Mouse (Mus musculus): Measurements from ENCODE around the gene Strc. TPM values are rescaled to one million over a fixed set of nuclear protein-coding genes. Genes with fewer than 3 reads are reported as not detected.
"Not testable (repeated sequence)": the region's sequence is repeated elsewhere in the genome, so short reads cannot be mapped to it uniquely, and the experiment has no call there.

Strc gene
- polyA plus RNA-seq (2016; fragmentation: Nextera tagmentation; extraction: Ambion mirVana): not detected in 2 replicates

DNA sequence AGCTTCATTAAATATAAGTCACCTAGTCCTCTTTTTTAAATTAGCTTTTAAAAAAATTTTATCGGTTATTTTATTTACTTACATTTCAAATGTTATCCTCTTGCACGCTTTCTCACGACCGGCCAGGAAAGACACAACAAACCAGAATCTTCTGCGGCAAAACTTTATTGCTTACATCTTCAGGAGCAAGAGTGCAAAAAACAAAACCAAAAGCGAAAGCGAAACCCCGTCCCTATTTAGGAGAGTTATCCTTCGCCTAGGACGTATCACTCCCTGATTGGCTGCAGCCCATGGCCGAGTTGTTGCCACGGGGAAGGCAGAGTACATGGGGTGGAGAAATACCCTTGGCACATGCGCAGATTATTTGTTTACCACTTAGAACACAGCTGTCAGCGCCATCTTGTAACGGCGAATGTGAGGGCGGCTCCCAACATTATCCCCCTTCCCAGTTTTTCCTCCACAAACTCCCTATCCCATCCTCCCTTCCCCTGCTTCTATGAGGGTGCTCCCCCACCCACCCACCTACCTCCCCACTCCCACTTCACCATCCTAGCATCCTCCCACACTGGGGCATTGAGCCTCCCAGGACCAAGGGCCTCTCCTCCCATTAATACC, at the start of gene Strc:
TSS of gene Strc (minus strand) at position 208 of the 615 bp plus-strand sequence.
- H3K4me1 ChIP-seq (replicated peaks); H3K9me3 ChIP-seq (replicated peaks); H3K27ac ChIP-seq (ENCODE audit: poor library complexity, severe bottlenecking); H3K4me2 ChIP-seq; H3K27me3 ChIP-seq (replicated peaks); H3K36me3 ChIP-seq; H3K9ac ChIP-seq; H3K4me3 ChIP-seq; ATAC-seq (ENCODE audit: insufficient number of reproducible peaks, low FRiP score): not testable (repeated sequence)
- WGBS: 89% methylated on average over 17 of the region's 17 CpGs

DNA sequence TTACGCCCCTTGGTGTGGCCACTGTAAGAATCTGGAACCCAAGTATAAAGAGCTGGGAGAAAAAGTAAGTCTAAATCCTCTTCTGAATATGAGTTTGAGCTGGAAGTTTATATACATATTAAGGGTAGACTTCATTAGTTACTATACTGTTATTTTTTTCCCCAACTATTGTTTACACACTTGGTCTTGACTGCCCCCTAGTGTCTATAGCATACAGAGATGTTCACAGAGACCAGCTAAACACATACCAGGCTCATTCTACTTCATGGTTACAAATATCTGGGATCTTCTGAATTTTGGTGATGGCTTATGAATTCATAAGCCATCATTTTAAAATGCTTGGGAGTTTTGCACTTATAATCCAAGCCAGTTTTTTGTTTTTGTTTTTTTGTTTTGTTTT, 47.9 kb upstream of the Strc start:
- no peak overlapping the region for H3K9ac ChIP-seq
- no peaks in the 10 kb centered on the region for H3K4me1 ChIP-seq (replicated peaks)
- WGBS: 98% methylated on average over 1 of the region's 1 CpGs
- no peak overlapping the region for H3K4me3 ChIP-seq
- H3K36me3 ChIP-seq: peaks cover 93% of the 10 kb centered on the region
- H3K27me3 ChIP-seq (replicated peaks): no peaks in the 10 kb centered on the region
- no peak overlapping the region for H3K27ac ChIP-seq (ENCODE audit: poor library complexity, severe bottlenecking)
- no peak overlapping the region for H3K4me2 ChIP-seq
- ATAC-seq (ENCODE audit: insufficient number of reproducible peaks, low FRiP score): no peak
- H3K9me3 ChIP-seq (replicated peaks): no peaks in the 10 kb centered on the region

DNA sequence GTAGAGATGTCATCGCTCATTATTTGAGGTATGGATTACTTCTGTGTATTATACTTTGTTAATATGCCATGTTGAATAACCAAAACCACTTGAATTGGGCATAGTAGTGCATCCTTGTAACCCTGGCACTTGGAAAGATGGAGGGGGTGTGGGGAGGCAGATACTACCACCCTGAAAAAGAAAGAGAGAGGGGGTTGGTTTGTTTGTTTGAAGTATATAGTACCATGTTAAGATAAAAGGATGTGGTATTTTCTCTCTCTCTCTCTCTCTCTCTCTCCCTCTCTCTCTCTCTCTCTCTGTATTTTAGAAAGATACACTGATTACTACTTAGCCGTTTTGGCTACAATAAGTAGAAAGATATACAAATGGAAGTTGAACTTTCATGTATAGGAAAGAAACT, 38.9 kb upstream of the Strc start:
- H3K27ac ChIP-seq (ENCODE audit: poor library complexity, severe bottlenecking): no peak overlapping the region
- H3K9me3 ChIP-seq (replicated peaks): no peaks in the 10 kb centered on the region
- no peaks in the 10 kb centered on the region for H3K4me1 ChIP-seq (replicated peaks)
- H3K36me3 ChIP-seq: peaks cover 85% of the 10 kb centered on the region
- H3K4me2 ChIP-seq: no peak overlapping the region
- no peak overlapping the region for H3K9ac ChIP-seq
- no peaks in the 10 kb centered on the region for H3K27me3 ChIP-seq (replicated peaks)
- no peak overlapping the region for H3K4me3 ChIP-seq
- no peak for ATAC-seq (ENCODE audit: insufficient number of reproducible peaks, low FRiP score)
- WGBS: 87% methylated on average over 2 of the region's 2 CpGs

DNA sequence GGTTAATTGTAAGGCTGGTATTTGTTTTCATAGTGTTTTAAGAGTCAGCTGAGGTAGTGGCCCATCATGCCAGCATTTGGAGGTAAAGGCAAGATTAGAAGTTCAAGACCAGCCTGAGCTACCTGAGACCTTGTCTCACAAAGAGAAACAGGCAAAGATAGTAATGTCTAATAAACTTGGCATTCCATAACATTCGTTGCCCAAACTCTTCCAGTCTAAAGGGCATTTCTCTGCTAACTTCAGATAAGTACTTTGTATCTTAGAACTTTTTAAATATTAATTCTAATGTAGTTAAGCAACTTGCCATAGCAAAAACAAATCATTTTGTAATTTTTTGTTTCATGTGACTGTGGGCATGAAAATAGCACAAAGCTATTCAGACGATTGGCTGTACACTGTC, 36.2 kb upstream of the Strc start:
- ATAC-seq (ENCODE audit: insufficient number of reproducible peaks, low FRiP score): no peak
- no peak overlapping the region for H3K27ac ChIP-seq (ENCODE audit: poor library complexity, severe bottlenecking)
- H3K9me3 ChIP-seq (replicated peaks): no peaks in the 10 kb centered on the region
- no peak overlapping the region for H3K4me3 ChIP-seq
- no peak overlapping the region for H3K4me2 ChIP-seq
- no peaks in the 10 kb centered on the region for H3K4me1 ChIP-seq (replicated peaks)
- H3K9ac ChIP-seq: no peak overlapping the region
- 91% methylated on average over 2 of the region's 2 CpGs for WGBS
- H3K27me3 ChIP-seq (replicated peaks): no peaks in the 10 kb centered on the region
- peaks cover 77% of the 10 kb centered on the region for H3K36me3 ChIP-seq

DNA sequence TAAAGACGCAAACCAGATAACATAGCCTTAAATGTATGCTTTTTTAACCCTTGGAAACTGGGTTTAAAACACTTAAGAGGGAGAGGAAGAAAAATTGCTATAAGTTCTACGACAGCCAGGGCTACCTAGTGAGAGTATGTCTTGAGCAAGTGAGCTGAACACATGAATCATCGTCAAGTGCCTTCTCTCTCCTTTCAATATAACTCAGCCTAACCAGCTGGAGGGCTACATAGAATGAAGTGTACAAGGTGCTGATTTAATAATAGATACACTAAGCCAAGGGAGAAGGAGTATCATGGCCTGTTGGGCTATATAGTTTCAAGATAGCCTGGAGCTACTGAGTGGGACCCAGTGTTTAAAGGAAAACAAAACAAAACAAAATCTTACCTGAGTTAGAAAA, 31.5 kb upstream of the Strc start:
- no peak overlapping the region for H3K4me3 ChIP-seq
- H3K27me3 ChIP-seq (replicated peaks): no peaks in the 10 kb centered on the region
- H3K27ac ChIP-seq (ENCODE audit: poor library complexity, severe bottlenecking): no peak overlapping the region
- peaks cover 23% of the 10 kb centered on the region for H3K4me1 ChIP-seq (replicated peaks)
- H3K36me3 ChIP-seq: peaks cover 55% of the 10 kb centered on the region
- no peak overlapping the region for H3K9ac ChIP-seq
- no peaks in the 10 kb centered on the region for H3K9me3 ChIP-seq (replicated peaks)
- no peak for ATAC-seq (ENCODE audit: insufficient number of reproducible peaks, low FRiP score)
- no peak overlapping the region for H3K4me2 ChIP-seq
- 84% methylated on average over 3 of the region's 3 CpGs for WGBS

- Histone ChIP-seq H3K9me3 (replicated peaks) (no peaks in the 10 kb centered on the region), H3K4me2 (peak overlapping the region; percentile 76), H3K27ac (ENCODE audit: poor library complexity, severe bottlenecking) (no peak overlapping the region), H3K4me3 (peak overlapping the region; percentile 13; the same call in 1 of the 2 replicates), H3K9ac (peak overlapping the region; percentile 50; the same call in 1 of the 2 replicates), H3K36me3 (peaks cover 36% of the 10 kb centered on the region), H3K27me3 (replicated peaks) (no peaks in the 10 kb centered on the region), H3K4me1 (replicated peaks) (peaks cover 26% of the 10 kb centered on the region)
- WGBS: 86% methylated on average over 6 of the region's 6 CpGs
- ATAC-seq (ENCODE audit: insufficient number of reproducible peaks, low FRiP score): no peak
Measured at GRCm38 (mm10) chr2:121416356-121416755, 29.4 kb upstream of the Strc start.

GRCm38 (mm10) chr2:121415591-121415990, 28.6 kb upstream of the Strc start:
- ATAC-seq (ENCODE audit: insufficient number of reproducible peaks, low FRiP score): no peak
- peak overlapping the region; percentile 76 for H3K4me2 ChIP-seq
- peaks cover 33% of the 10 kb centered on the region for H3K36me3 ChIP-seq
- WGBS: 69% methylated on average over 3 of the region's 3 CpGs
- H3K4me1 ChIP-seq (replicated peaks): peaks cover 26% of the 10 kb centered on the region
- no peak overlapping the region for H3K27ac ChIP-seq (ENCODE audit: poor library complexity, severe bottlenecking)
- no peaks in the 10 kb centered on the region for H3K27me3 ChIP-seq (replicated peaks)
- peak overlapping the region; percentile 95 for H3K4me3 ChIP-seq
- H3K9ac ChIP-seq: no peak overlapping the region
- H3K9me3 ChIP-seq (replicated peaks): no peaks in the 10 kb centered on the region

GRCm38 (mm10) chr2:121415103-121415502, 28.1 kb upstream of the Strc start:
- Histone ChIP-seq H3K27ac (ENCODE audit: poor library complexity, severe bottlenecking) (no peak overlapping the region), H3K4me3 (peak overlapping the region; percentile 95), H3K4me2 (peak overlapping the region; percentile 76), H3K4me1 (replicated peaks) (peaks cover 26% of the 10 kb centered on the region), H3K9me3 (replicated peaks) (no peaks in the 10 kb centered on the region), H3K9ac (peak overlapping the region; percentile 70), H3K36me3 (peaks cover 31% of the 10 kb centered on the region), H3K27me3 (replicated peaks) (no peaks in the 10 kb centered on the region)
- WGBS: 48% methylated on average over 3 of the region's 3 CpGs
- no peak for ATAC-seq (ENCODE audit: insufficient number of reproducible peaks, low FRiP score)

- peak; percentile 69 for ATAC-seq (ENCODE audit: insufficient number of reproducible peaks, low FRiP score)
- no peaks in the 10 kb centered on the region for H3K9me3 ChIP-seq (replicated peaks)
- peak overlapping the region; percentile 96 for H3K27ac ChIP-seq (ENCODE audit: poor library complexity, severe bottlenecking)
- peak overlapping the region; percentile 71 for H3K4me2 ChIP-seq
- no peaks in the 10 kb centered on the region for H3K27me3 ChIP-seq (replicated peaks)
- peaks cover 26% of the 10 kb centered on the region for H3K4me1 ChIP-seq (replicated peaks)
- H3K36me3 ChIP-seq: peaks cover 26% of the 10 kb centered on the region
- peak overlapping the region; percentile 95 for H3K4me3 ChIP-seq
- WGBS: under 1% methylated on average over 32 of the region's 32 CpGs
- peak overlapping the region; percentile 95 for H3K9ac ChIP-seq
Measured at GRCm38 (mm10) chr2:121414139-121414685, 27.2 kb upstream of the Strc start.

- Histone ChIP-seq H3K9me3 (replicated peaks) (no peaks in the 10 kb centered on the region), H3K27me3 (replicated peaks) (no peaks in the 10 kb centered on the region), H3K4me3 (peak within 1 kb of the TSS; percentile 95), H3K4me1 (replicated peaks) (peaks cover 26% of the 10 kb centered on the region), H3K4me2 (peak within 1 kb of the TSS; percentile 71), H3K27ac (ENCODE audit: poor library complexity, severe bottlenecking) (peak within 1 kb of the TSS; percentile 96), H3K9ac (peak within 1 kb of the TSS; percentile 95), H3K36me3 (peaks cover 19% of the 10 kb centered on the region)
- under 1% methylated on average over 65 of the region's 68 CpGs for WGBS
- ATAC-seq (ENCODE audit: insufficient number of reproducible peaks, low FRiP score): peak; percentile 99
Measured at GRCm38 (mm10) chr2:121413387-121414042, 26.5 kb upstream of the Strc start, which contains the start of the genes Pdia3 and Catsper2. TSS of gene Pdia3 (plus strand) at chr2:121413775. TSS of gene Catsper2 (minus strand) at chr2:121413792.

- peak overlapping the region; percentile 95 for H3K9ac ChIP-seq
- peaks cover 14% of the 10 kb centered on the region for H3K36me3 ChIP-seq
- H3K4me1 ChIP-seq (replicated peaks): peaks cover 25% of the 10 kb centered on the region
- H3K4me2 ChIP-seq: peak overlapping the region; percentile 71
- WGBS: 12% methylated on average over 4 of the region's 4 CpGs
- no peaks in the 10 kb centered on the region for H3K27me3 ChIP-seq (replicated peaks)
- ATAC-seq (ENCODE audit: insufficient number of reproducible peaks, low FRiP score): no peak; the same call in 1 of the 2 replicates
- H3K4me3 ChIP-seq: peak overlapping the region; percentile 95
- peaks cover 3% of the 10 kb centered on the region; the same call in 1 of the 2 replicates for H3K9me3 ChIP-seq (replicated peaks)
- peak overlapping the region; percentile 96 for H3K27ac ChIP-seq (ENCODE audit: poor library complexity, severe bottlenecking)
Measured at GRCm38 (mm10) chr2:121412843-121413386, 25.9 kb upstream of the Strc start.

Data from heart, embryonic 12.5 days (tissue).